Mouse (Mus musculus) forebrain, embryonic 16.5 days (tissue): ENCODE results near the gene Gm21680. TPM values are rescaled to one million over a fixed set of nuclear protein-coding genes. Genes with fewer than 3 reads are reported as not detected.
"Not testable (repeated sequence)": the region's sequence is repeated elsewhere in the genome, so short reads cannot be mapped to it uniquely, and the experiment has no call there.

Experiments
- ATAC-seq: fragments of 200-750 bp; cut with Nextera tagmentation; 2 replicates; pipeline ENCODE4 v1.8.0; 2017; ENCODE audit warnings: mild to moderate bottlenecking, moderate library complexity
- H3K27ac ChIP-seq: fragments of 300-500 bp; sonication (generic); 2 replicates; pipeline ENCODE4 v1.5.1; 2014; ENCODE audit warnings: low read length, control low read depth
- H3K27me3 ChIP-seq: fragments of 300-500 bp; sonication (generic); replicated peaks from 2 replicates; pipeline ENCODE4 v1.6.1; 2014; ENCODE audit warnings: low read length; ENCODE audit not compliant: control insufficient read depth, insufficient read depth
- H3K36me3 ChIP-seq: fragments of 300-500 bp; sonication (generic); 2 replicates; pipeline ENCODE4 v1.6.1; 2014; ENCODE audit not compliant: control insufficient read depth, insufficient read depth
- H3K4me1 ChIP-seq: fragments of 300-500 bp; sonication (generic); replicated peaks from 2 replicates; pipeline ENCODE4 v1.6.1; 2014; ENCODE audit warnings: low read length; ENCODE audit not compliant: control insufficient read depth, insufficient read depth
- H3K4me2 ChIP-seq: fragments of 300-500 bp; sonication (generic); 2 replicates; pipeline ENCODE4 v1.6.1; 2014; ENCODE audit warnings: mild to moderate bottlenecking, low read length, control low read depth
- H3K4me3 ChIP-seq: fragments of 300-500 bp; sonication (generic); replicated peaks from 2 replicates; pipeline ENCODE4 v1.5.1; 2014; ENCODE audit warnings: mild to moderate bottlenecking, low read length, control low read depth
- H3K9ac ChIP-seq: fragments of 300-500 bp; sonication (generic); replicated peaks from 2 replicates; pipeline ENCODE4 v1.6.1; 2014; ENCODE audit warnings: low read depth, low read length, control low read depth
- H3K9me3 ChIP-seq: fragments of 300-500 bp; sonication (generic); 2 replicates; pipeline ENCODE4 v1.6.1; 2016; ENCODE audit warnings: low read length; ENCODE audit not compliant: control insufficient read depth
- WGBS: fragments of 180-500 bp; shearing (Covaris S2); extraction: QIAGEN DNeasy Blood & Tissue Kit; methylation state at CpG from one replicate; pipeline ENCODE4 v1.1.7; 2014; 5-methylcytosine and 5-hydroxymethylcytosine counted together
- polyA plus RNA-seq: library from polyadenylated mRNA; unstranded; fragments of >200 nt; fragmentation: Nextera tagmentation; extraction: Ambion mirVana; gene quantifications from 2 replicates; pipeline ENCODE4 v1.2.1, GENCODE M21; 2015

The Gm21680 gene
- polyA plus RNA-seq, 1 experiment from 2014 or later: 0.11 TPM

- not testable (repeated sequence) for H3K36me3 ChIP-seq, H3K4me3 ChIP-seq, H3K4me2 ChIP-seq, H3K27ac ChIP-seq, H3K27me3 ChIP-seq, H3K4me1 ChIP-seq, H3K9me3 ChIP-seq, ATAC-seq, H3K9ac ChIP-seq
- WGBS: 56% methylated on average over 2 of the region's 2 CpGs
Measured at GRCm38 (mm10) chr5:25942281-25942680, 30.2 kb downstream of the Gm21680 start, which contains the start of gene Gm21663. Gene Gm21663, minus strand, starts transcription at chr5:25942381.

Other genes with a start within 250 kb of the Gm21680 start
- 50.8 and 57.8 TPM in 2 replicates for gene Actr3b, start 212.7 kb downstream of the Gm21680 start, polyA plus RNA-seq
- 0.11 TPM in 1 of 2 replicates, not detected in the other for gene Gm21663, start 30.3 kb downstream of the Gm21680 start, polyA plus RNA-seq
- 0.11 TPM in 1 of 2 replicates, not detected in the other for gene Gm21671, start 18.2 kb downstream of the Gm21680 start, polyA plus RNA-seq
- 0.28 TPM in 1 of 2 replicates, not detected in the other for gene Gm21698, start 16.0 kb upstream of the Gm21680 start, polyA plus RNA-seq
- gene Gm1979, start 32.1 kb upstream of the Gm21680 start, polyA plus RNA-seq: 0.29 TPM in 1 of 2 replicates, not detected in the other
- gene Gm5862, start 50.3 kb upstream of the Gm21680 start, polyA plus RNA-seq: not detected in 2 replicates
- gene Speer4a, start 66.9 kb upstream of the Gm21680 start, polyA plus RNA-seq: 0.19 TPM in 1 of 2 replicates, not detected in the other
- gene Gm7347, start 85.9 kb upstream of the Gm21680 start, polyA plus RNA-seq: 0.06 TPM in 1 of 2 replicates, not detected in the other
- gene Gm10471, start 116.6 kb upstream of the Gm21680 start, polyA plus RNA-seq: not detected in 2 replicates
- gene 5031410I06Rik, start 132.7 kb upstream of the Gm21680 start, polyA plus RNA-seq: not detected in 2 replicates
- gene Gm10220, start 148.8 kb upstream of the Gm21680 start, polyA plus RNA-seq: not detected in 2 replicates